Mouse (Mus musculus) liver, embryonic 11.5 days (tissue): Measurements from ENCODE around the gene Myadm. TPM values are rescaled to one million over a fixed set of nuclear protein-coding genes. Genes with fewer than 3 reads are reported as not detected.
A peak's percentile ranks its signal among the peaks of the same experiment; 100 is the strongest.

ENCODE experiments used
- ATAC-seq: fragments of 200-750 bp; cut with Nextera tagmentation; replicated peaks from 2 replicates; pipeline ENCODE4 v1.8.0; 2017; ENCODE audit warnings: moderate number of reproducible peaks, mild to moderate bottlenecking, moderate TSS enrichment, moderate library complexity; ENCODE audit not compliant: low FRiP score
- DNase-seq: peaks from one replicate; pipeline ENCODE4 v3.0.0-alpha.2; 2017; ENCODE audit warnings: low spot score
- H3K27ac ChIP-seq: fragments of 300-500 bp; sonication (generic); 2 replicates; pipeline ENCODE4 v1.5.1; 2014; ENCODE audit warnings: mild to moderate bottlenecking, low read depth, low read length, control low read depth
- H3K27me3 ChIP-seq: fragments of 300-500 bp; sonication (generic); replicated peaks from 2 replicates; pipeline ENCODE4 v1.6.1; 2014; ENCODE audit warnings: low read length, mixed read lengths; ENCODE audit not compliant: control insufficient read depth, insufficient read depth
- H3K36me3 ChIP-seq: fragments of 300-500 bp; sonication (generic); 2 replicates; pipeline ENCODE4 v1.6.1; 2014; ENCODE audit warnings: mild to moderate bottlenecking, low read length, moderate library complexity, mixed read lengths; ENCODE audit not compliant: control insufficient read depth, insufficient read depth
- H3K4me1 ChIP-seq: fragments of 300-500 bp; sonication (generic); replicated peaks from 2 replicates; pipeline ENCODE4 v1.6.1; 2014; ENCODE audit warnings: low read length, mixed read lengths; ENCODE audit not compliant: control insufficient read depth, insufficient read depth
- H3K4me2 ChIP-seq: fragments of 300-500 bp; sonication (generic); 2 replicates; pipeline ENCODE4 v1.6.1; 2014; ENCODE audit warnings: mild to moderate bottlenecking, control low read depth, moderate library complexity
- H3K4me3 ChIP-seq: fragments of 300-500 bp; sonication (generic); 2 replicates; pipeline ENCODE4 v1.5.1; 2014; ENCODE audit warnings: low read depth, low read length, control low read depth
- H3K9ac ChIP-seq: fragments of 300-500 bp; sonication (generic); 2 replicates; pipeline ENCODE4 v1.6.1; 2014; ENCODE audit warnings: low read depth, low read length, control low read depth
- H3K9me3 ChIP-seq: fragments of 300-500 bp; sonication (generic); 2 replicates; pipeline ENCODE4 v1.6.1; 2016; ENCODE audit warnings: low read length, inconsistent platforms, mixed read lengths; ENCODE audit not compliant: control insufficient read depth
- WGBS: fragments of 180-500 bp; shearing (Covaris S2); extraction: QIAGEN DNeasy Blood & Tissue Kit; methylation state at CpG from one replicate; pipeline ENCODE4 v1.1.7; 2014; 5-methylcytosine and 5-hydroxymethylcytosine counted together
- polyA plus RNA-seq: library from polyadenylated mRNA; unstranded; fragments of >200 nt; fragmentation: Nextera tagmentation; extraction: Ambion mirVana; gene quantifications from 2 replicates; pipeline ENCODE4 v1.2.1, GENCODE M21; 2014

Myadm gene
- polyA plus RNA-seq, 1 experiment from 2014 or later = 31.3 TPM

DNA sequence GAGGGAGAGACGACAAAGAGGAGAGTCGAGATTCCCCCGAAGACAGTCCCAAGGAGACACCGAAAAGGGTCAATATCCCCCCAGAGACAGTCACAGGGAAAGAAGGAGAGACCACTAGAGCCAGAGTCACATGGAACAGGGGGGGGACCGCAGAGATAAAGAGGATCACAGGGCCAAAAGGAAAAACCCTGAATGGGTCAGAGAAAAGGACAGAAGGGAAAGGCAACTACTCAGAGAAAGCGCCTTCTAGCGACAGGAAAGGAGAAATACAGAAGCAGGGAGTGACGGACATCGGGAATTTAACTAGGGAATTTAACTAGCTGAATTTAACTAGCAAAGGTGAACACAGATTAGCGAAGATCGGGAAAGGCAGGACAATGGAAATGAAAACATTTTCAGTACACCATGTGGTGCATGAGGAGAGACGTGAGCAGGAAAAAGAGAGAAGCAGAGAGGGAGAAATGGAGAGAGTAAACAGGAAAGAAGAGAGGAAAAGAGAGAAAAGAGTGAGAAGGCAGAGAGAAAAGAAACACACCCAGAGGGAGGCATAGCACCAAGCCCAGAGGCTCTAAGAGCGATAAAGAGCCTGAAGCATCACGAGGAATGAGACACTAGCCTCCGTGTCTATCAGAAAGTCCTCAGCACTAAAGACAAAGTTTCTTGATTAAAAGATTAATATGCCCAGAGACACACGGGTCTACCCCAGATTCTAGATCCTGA, 13.8 kb downstream of the Myadm start:
- Histone ChIP-seq H3K4me2 (peak overlapping the region; percentile 62), H3K9me3 (no peaks in the 10 kb centered on the region), H3K4me3 (peak overlapping the region; percentile 33), H3K27me3 (peaks cover 51% of the 10 kb centered on the region), H3K27ac (no peak overlapping the region), H3K4me1 (peaks cover 8% of the 10 kb centered on the region), H3K9ac (no peak overlapping the region), H3K36me3 (no peaks in the 10 kb centered on the region)
- 4% methylated on average over 16 of the region's 16 CpGs for WGBS
- DNase-seq = no peak
- 0 out of 2 replicates have a peak, but pooled peaks have one; percentile 16 for ATAC-seq

DNA sequence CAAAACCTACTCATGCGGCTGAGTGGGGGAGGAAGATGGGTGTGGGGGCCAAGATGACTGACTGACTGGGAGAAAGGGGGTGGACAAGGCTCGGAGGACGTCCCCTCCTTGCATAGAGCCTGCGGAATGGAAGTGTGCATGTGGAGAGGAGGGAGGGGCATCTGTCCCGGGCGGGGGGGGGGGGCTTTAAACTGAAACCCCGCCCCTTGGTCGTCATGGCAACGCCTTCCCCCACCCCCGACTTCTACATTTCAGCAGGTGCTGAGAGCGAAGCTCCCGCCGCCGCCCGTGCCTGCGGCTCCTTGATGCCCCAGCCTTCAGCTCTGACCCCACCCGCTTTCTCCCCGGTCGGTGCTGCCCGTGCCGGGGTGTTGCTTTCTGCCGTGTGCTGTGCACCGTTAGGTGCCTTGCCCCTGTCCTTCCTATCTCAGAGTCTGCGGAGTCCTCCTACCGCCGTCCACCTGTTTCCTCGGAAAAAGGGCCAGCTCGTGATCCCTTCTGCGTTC, 14.4 kb downstream of the Myadm start:
- H3K27me3 ChIP-seq = peaks cover 51% of the 10 kb centered on the region

DNA sequence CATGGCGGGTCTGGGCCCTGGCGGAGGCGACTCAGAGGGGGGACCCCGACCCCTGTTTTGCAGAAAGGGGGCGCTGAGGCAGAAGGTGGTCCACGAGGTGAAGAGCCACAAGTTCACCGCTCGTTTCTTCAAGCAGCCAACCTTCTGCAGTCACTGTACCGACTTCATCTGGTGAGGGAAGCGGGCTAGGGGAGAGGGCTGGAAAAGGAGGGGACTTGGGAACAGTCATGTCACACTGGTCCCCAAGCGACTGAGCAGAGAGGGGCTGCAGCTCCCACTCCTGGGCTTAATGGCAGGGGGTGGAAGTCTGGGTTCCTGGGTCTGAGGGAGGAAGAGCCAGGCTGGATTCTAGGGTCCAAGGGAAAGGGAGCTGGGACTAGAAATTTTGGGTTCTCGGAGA, 14.9 kb downstream of the Myadm start:
- peaks cover 51% of the 10 kb centered on the region for H3K27me3 ChIP-seq
- no peak overlapping the region for H3K9ac ChIP-seq
- peaks cover 8% of the 10 kb centered on the region for H3K4me1 ChIP-seq
- H3K27ac ChIP-seq = no peak overlapping the region
- ATAC-seq = no peak
- H3K4me2 ChIP-seq = peak overlapping the region; percentile 62
- H3K36me3 ChIP-seq = no peaks in the 10 kb centered on the region
- WGBS = 5% methylated on average over 12 of the region's 12 CpGs
- DNase-seq = no peak
- no peaks in the 10 kb centered on the region for H3K9me3 ChIP-seq
- peak overlapping the region; percentile 33 for H3K4me3 ChIP-seq

More for the DNA sequence above, 14.4 kb downstream of the Myadm start:
- DNase-seq (peak; percentile 44), ATAC-seq (0 out of 2 replicates have a peak, but pooled peaks have one; percentile 37)
- H3K4me1 ChIP-seq = peaks cover 8% of the 10 kb centered on the region
- no peaks in the 10 kb centered on the region for H3K9me3 ChIP-seq
- no peaks in the 10 kb centered on the region for H3K36me3 ChIP-seq
- under 1% methylated on average over 27 of the region's 29 CpGs for WGBS
- peak overlapping the region; percentile 33 for H3K4me3 ChIP-seq
- peak overlapping the region; percentile 62 for H3K4me2 ChIP-seq
- no peak overlapping the region for H3K27ac ChIP-seq
- H3K9ac ChIP-seq = no peak overlapping the region

DNA sequence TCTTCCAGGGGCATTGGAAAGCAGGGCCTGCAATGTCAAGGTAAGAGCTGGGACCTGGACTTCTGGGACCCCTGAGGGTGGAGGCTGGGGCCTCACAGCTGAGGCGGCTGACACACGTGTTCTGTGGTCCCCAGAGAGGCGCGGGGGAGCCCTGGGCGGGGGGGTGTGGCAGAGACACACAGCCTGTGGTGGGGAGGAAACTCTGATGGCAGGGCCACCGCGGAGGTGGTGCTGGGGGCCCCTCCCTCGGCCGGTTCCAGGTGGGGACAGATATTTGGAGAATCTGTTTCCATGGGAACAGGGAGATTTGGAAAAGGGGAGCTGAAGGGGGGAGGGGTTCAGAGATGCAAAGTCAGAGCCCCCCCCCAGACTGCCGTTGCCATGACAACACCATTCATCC, 15.4 kb downstream of the Myadm start:
- ATAC-seq (no peak; the same call in 1 of the 2 replicates), DNase-seq (no peak)
- WGBS = 5% methylated on average over 10 of the region's 10 CpGs
- Histone ChIP-seq H3K36me3 (no peaks in the 10 kb centered on the region), H3K9me3 (no peaks in the 10 kb centered on the region), H3K9ac (no peak overlapping the region), H3K27ac (no peak overlapping the region), H3K4me2 (no peak overlapping the region), H3K4me1 (peaks cover 8% of the 10 kb centered on the region), H3K27me3 (peaks cover 51% of the 10 kb centered on the region), H3K4me3 (no peak overlapping the region)

DNA sequence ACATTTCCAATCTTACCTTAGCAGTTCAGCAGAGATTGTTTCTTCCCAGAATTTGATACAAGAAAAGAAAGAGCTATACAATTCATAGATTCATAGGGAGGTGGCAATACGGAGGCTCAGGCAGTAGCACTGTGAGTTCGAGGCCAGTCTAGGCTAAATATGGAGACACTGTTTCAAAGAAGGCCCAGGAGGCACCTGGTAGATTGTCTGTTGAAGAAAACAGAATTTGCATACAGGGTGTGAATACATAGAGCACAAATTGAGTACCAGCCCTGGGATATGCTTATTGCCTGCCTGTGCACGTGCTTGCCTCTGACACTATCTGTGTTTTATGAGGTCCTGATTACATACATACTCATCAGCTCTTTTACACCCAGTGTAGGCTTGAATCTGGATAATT, 17.5 kb downstream of the Myadm start:
- H3K4me2 ChIP-seq = no peak overlapping the region
- H3K9me3 ChIP-seq = no peaks in the 10 kb centered on the region
- no peaks in the 10 kb centered on the region for H3K36me3 ChIP-seq
- ATAC-seq (no peak), DNase-seq (no peak)
- H3K4me3 ChIP-seq = no peak overlapping the region
- no peak overlapping the region for H3K27ac ChIP-seq
- WGBS = 64% methylated on average over 3 of the region's 3 CpGs
- peaks cover 8% of the 10 kb centered on the region for H3K4me1 ChIP-seq
- H3K27me3 ChIP-seq = peaks cover 41% of the 10 kb centered on the region
- H3K9ac ChIP-seq = no peak overlapping the region

DNA sequence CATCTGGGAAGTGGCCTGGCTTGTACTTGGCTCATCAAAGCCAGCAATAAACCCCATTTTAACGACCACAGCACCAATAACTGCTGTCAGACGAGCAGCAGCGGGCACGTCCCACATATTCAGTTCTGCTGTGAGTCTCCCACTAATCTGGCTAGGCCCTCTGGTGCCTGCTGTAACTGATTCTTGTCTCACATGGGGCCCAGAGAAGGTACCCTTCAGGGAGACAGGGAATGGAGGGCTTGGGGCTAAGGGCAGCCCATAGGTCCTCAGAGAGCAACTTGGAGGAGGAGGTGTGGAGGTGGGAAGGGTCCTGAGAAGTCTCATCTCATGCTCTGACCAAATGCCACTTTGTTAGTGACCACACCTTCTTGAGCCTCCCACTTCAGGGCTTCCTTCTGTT, 19.8 kb downstream of the Myadm start:
- no peak overlapping the region for H3K4me2 ChIP-seq
- H3K27ac ChIP-seq = no peak overlapping the region
- H3K9ac ChIP-seq = no peak overlapping the region
- H3K9me3 ChIP-seq = no peaks in the 10 kb centered on the region
- H3K36me3 ChIP-seq = no peaks in the 10 kb centered on the region
- H3K27me3 ChIP-seq = peaks cover 21% of the 10 kb centered on the region
- WGBS = 60% methylated on average over 4 of the region's 4 CpGs
- DNase-seq (no peak), ATAC-seq (no peak)
- 0 out of 2 replicates have a peak, but pooled peaks cover 2% of the 10 kb centered on the region for H3K4me1 ChIP-seq
- H3K4me3 ChIP-seq = no peak overlapping the region

DNA sequence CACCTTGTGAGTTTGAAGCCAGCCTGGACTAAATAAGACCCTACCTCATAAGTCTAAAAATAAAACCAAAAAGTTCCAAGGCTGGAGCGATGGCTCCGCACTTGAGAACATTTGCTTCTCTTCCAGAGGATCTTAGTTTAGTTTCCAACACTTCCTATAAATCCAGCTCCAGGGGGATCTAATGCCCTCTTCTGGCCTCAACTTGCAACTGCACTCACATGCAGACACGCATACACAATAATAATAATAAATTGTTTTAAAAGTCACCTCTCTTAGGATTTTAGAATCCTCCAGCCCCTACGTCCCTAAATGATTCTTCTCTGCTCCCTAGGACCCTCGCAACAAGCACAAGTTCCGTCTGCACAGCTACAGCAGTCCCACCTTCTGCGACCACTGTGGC, 21.4 kb downstream of the Myadm start:
- H3K9me3 ChIP-seq = no peaks in the 10 kb centered on the region
- H3K9ac ChIP-seq = no peak overlapping the region
- H3K4me3 ChIP-seq = no peak overlapping the region
- H3K27me3 ChIP-seq = peaks cover 9% of the 10 kb centered on the region
- ATAC-seq (no peak), DNase-seq (no peak)
- no peak overlapping the region for H3K4me2 ChIP-seq
- no peaks in the 10 kb centered on the region for H3K36me3 ChIP-seq
- no peaks in the 10 kb centered on the region for H3K4me1 ChIP-seq
- 92% methylated on average over 7 of the region's 7 CpGs for WGBS
- H3K27ac ChIP-seq = no peak overlapping the region

DNA sequence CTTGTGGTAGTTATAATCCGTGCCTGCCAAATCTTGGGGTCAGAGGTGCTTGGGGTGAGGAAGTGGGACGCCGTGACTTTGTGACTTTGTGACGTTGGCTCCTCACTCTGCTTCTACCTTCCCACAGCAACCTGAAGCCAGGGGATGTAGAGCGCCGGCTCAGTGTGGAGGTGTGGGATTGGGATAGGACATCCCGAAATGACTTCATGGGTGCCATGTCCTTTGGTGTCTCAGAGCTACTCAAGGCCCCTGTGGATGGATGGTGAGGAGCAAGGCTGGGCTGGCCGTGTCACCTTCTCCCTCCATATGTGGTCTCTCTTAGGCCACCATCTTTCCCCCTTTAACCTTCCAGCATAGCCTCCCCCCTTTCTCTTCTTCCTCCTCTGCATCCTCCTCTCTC, 24.7 kb downstream of the Myadm start:
- H3K27ac ChIP-seq = no peak overlapping the region
- H3K27me3 ChIP-seq = no peaks in the 10 kb centered on the region; the same call in 1 of the 2 replicates
- 74% methylated on average over 8 of the region's 8 CpGs for WGBS
- no peak overlapping the region for H3K4me3 ChIP-seq
- no peaks in the 10 kb centered on the region for H3K36me3 ChIP-seq
- ATAC-seq (no peak), DNase-seq (no peak)
- H3K9me3 ChIP-seq = no peaks in the 10 kb centered on the region
- H3K4me1 ChIP-seq = no peaks in the 10 kb centered on the region
- H3K4me2 ChIP-seq = no peak overlapping the region
- H3K9ac ChIP-seq = no peak overlapping the region

DNA sequence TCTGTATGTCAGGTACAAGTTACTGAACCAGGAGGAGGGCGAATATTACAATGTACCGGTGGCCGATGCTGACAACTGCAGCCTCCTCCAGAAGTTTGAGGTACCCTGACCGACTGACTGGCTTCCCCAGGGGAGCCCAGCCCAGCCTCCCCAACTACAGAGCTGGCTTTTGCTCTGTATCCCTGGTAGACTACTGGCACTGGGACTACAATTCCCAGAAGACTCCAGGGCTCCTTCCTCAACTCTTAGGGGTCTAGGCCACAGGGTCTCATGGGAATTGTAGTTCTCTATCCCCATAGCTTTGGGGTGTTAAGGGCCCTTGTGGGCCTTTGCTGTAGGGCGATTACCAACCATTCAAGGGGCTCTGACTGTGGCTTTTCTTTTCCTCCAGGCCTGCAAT, 25.2 kb downstream of the Myadm start:
- Histone ChIP-seq H3K4me2 (no peak overlapping the region), H3K4me1 (no peaks in the 10 kb centered on the region), H3K9me3 (no peaks in the 10 kb centered on the region), H3K4me3 (no peak overlapping the region), H3K27me3 (no peaks in the 10 kb centered on the region; the same call in 1 of the 2 replicates), H3K9ac (no peak overlapping the region), H3K36me3 (no peaks in the 10 kb centered on the region), H3K27ac (no peak overlapping the region)
- DNase-seq (no peak), ATAC-seq (no peak)
- 67% methylated on average over 5 of the region's 5 CpGs for WGBS
